Mouse (Mus musculus) limb, embryonic 10.5 days (tissue): Measurements from ENCODE around the gene Rptor. TPM values are rescaled to one million over a fixed set of nuclear protein-coding genes. Genes with fewer than 3 reads are reported as not detected.

Source experiments
- DNase-seq: peaks from one replicate; pipeline ENCODE4 v3.0.0-alpha.2; 2017; ENCODE audit warnings: low spot score
- H3K27ac ChIP-seq: fragments of 300-500 bp; sonication (generic); 2 replicates; pipeline ENCODE4 v1.5.1; 2016; ENCODE audit warnings: mild to moderate bottlenecking
- H3K27me3 ChIP-seq: fragments of 300-500 bp; sonication (generic); 2 replicates; pipeline ENCODE4 v1.6.1; 2016; ENCODE audit warnings: low read depth, mild to moderate bottlenecking; ENCODE audit not compliant: poor library complexity, severe bottlenecking
- H3K36me3 ChIP-seq: fragments of 300-500 bp; sonication (generic); 2 replicates; pipeline ENCODE4 v1.6.1; 2016; ENCODE audit warnings: mild to moderate bottlenecking, moderate library complexity
- H3K4me1 ChIP-seq: fragments of 300-500 bp; sonication (generic); 2 replicates; pipeline ENCODE4 v1.6.1; 2016
- H3K4me3 ChIP-seq: fragments of 300-500 bp; sonication (generic); 2 replicates; pipeline ENCODE4 v1.5.1; 2016; ENCODE audit warnings: mild to moderate bottlenecking, moderate library complexity
- H3K9me3 ChIP-seq: fragments of 300-500 bp; sonication (generic); replicated peaks from 2 replicates; pipeline ENCODE4 v1.6.1; 2016; ENCODE audit warnings: mild to moderate bottlenecking
- WGBS: fragments of 180-500 bp; shearing (Covaris S2); methylation state at CpG from one replicate; pipeline ENCODE4 v1.1.7; 2016; 5-methylcytosine and 5-hydroxymethylcytosine counted together
- polyA plus RNA-seq: library from polyadenylated mRNA; unstranded; fragments of >200 nt; fragmentation: Nextera tagmentation; extraction: Ambion mirVana; gene quantifications from 2 replicates; pipeline ENCODE4 v1.2.1, GENCODE M21; 2016

Rptor gene
- polyA plus RNA-seq, 1 experiment from 2014 or later = 17.9 TPM

DNA sequence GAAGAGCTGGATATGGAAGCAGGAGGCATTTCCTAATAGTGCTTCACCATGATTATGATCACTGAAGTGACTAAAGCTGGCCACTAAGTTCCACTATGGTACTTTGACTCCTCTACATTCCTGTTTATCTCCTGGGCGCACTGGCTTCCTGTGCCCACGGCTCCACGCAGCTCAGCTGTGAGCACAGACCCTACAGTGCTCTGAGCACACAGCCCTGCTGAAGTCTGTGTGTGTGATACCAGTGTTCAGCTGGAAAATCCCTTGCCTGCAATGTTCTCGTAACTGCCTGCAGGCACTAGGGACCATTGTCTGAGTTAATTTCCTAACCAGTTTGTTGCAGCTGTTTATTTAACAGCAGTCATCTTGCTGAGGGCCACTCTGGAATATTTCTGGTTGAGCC lies 223.5 kb downstream of the Rptor start:
- no peaks in the 10 kb centered on the region for H3K27me3 ChIP-seq
- no peak overlapping the region for H3K4me3 ChIP-seq
- H3K9me3 ChIP-seq = no peaks in the 10 kb centered on the region
- WGBS = 94% methylated on average over 4 of the region's 4 CpGs
- no peak overlapping the region for H3K27ac ChIP-seq
- DNase-seq = no peak
- H3K36me3 ChIP-seq = peaks cover 71% of the 10 kb centered on the region
- H3K4me1 ChIP-seq = no peaks in the 10 kb centered on the region

DNA sequence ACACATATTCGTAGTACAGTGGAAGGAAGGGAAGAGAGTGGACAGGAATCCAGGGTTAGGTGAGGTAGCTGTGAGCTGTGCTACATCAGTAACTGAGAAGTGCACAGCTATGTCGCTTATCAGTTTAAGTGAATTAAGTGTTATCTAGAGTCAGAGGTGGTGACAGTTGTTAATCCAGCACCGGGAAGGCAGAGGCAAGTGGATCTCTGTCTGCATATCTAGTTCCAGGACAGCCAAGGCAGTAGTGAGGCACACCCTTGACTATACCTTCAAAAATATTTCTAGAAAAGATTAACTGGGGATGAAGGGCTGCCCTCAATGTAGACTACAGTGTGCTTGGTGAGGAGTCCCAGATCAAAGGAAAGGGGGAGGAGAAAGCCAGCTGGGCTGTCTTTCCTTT lies 226.4 kb downstream of the Rptor start:
- no peaks in the 10 kb centered on the region for H3K9me3 ChIP-seq
- peaks cover 53% of the 10 kb centered on the region for H3K36me3 ChIP-seq
- H3K27ac ChIP-seq = no peak overlapping the region
- H3K4me3 ChIP-seq = no peak overlapping the region
- 93% methylated on average over 3 of the region's 3 CpGs for WGBS
- DNase-seq = no peak
- no peaks in the 10 kb centered on the region for H3K27me3 ChIP-seq
- peaks cover 14% of the 10 kb centered on the region for H3K4me1 ChIP-seq

DNA sequence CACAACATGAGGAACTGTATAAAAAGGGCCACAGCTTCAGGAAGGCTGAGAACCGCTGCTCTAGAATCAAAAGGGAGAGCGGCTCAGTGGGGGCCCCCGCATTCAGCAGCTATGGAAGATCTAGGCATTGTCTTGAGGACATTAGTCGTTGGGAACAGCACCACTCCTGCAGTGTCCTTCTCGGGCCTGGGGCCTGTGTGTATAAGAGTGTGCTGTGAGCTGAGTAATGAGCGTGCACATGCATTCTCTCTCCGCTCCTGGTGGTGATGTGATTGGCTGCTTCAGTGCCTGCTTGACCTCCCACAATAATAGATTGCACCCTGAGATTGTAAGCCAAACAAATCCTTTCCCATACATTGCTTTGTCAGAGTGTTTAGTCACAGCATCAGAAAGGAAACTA lies 229.0 kb downstream of the Rptor start:
- 92% methylated on average over 7 of the region's 7 CpGs for WGBS
- Histone ChIP-seq H3K27me3 (no peaks in the 10 kb centered on the region), H3K27ac (no peak overlapping the region), H3K4me3 (no peak overlapping the region), H3K4me1 (peaks cover 19% of the 10 kb centered on the region), H3K9me3 (no peaks in the 10 kb centered on the region), H3K36me3 (peaks cover 33% of the 10 kb centered on the region)
- DNase-seq = no peak

DNA sequence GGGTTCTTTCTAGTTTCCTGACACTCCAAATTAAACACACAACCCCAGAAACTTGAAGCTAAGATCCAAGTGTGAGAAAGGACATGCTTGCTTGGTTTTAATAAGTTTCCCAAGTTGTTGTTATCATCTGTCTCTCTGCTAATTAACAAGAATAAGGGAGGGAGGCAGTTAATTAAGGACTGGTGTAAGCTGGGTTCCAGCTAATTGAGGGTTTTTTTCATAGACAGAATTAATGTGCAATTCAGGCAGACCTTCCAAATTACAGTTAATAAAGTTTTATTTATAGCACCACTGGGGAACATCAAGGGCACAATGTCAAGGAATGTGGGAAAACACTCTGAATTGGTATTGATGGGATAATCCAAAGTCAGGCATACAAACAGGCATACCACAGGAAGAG lies 230.6 kb downstream of the Rptor start:
- no peak for DNase-seq
- Histone ChIP-seq H3K36me3 (peaks cover 18% of the 10 kb centered on the region), H3K27ac (no peak overlapping the region), H3K27me3 (no peaks in the 10 kb centered on the region), H3K9me3 (no peaks in the 10 kb centered on the region), H3K4me1 (peaks cover 19% of the 10 kb centered on the region), H3K4me3 (no peak overlapping the region)

DNA sequence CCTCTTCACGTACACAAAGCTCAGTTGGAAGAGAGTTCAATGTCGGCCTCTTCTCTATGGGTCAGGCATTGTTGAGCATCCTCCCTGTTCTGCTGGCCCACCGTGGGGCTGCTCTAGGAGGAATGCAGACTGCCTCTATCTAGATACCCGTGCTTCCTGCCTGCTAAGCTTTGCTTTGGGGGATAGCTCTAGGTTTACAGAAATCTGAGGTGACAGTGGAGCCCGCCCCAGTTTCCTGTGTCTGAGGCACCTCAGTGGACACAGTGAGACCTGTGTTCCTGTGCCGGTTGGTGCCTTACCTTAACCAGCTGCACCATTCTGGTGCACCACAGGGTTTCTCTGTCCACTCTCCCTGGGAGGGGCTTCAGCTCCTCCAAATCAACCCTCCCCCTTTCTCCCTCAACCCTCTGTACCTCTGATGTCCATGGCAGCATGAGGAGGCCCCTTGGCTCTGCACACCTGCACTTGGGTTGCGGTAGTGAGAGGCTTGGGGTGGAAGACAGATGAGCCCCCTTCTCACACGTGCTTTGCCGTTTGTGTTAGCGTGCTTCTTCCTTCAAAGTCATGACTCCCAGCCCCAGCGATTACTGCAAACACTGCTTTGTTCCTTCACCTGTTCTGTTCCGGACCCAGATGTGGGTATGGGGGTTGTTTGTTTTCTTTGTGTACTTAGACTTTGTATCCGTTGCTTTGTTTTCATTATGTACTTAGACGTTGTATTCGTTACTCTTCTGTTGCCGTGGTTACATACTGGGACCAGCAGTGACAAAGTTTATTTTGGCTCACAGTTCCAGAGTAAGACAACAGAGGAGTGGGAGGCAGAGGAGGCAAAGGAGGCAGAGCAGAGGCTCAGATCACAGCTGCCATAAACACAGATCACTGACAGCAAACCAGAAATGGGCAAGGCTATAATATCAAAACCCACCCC lies 231.4 kb downstream of the Rptor start:
- DNase-seq = no peak

DNA sequence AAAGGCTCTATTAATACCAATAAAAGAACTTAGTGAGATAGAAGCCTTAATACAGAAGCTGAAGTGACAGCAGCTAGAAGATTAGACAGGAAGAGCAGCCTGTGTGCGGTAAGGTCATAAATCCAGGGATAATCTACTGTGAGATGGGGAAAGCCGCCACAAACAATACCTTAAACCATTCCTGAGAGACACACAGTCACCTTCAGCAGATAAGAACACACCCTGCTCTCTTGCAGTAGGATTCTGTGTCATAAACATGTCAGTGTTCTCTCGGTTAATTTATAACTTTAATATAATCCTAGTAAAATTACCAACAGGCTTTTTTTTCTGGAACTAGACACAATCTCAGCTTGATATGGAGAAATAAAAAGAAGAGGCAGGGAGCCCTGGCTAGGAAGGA lies 233.6 kb downstream of the Rptor start:
- peaks cover 16% of the 10 kb centered on the region for H3K36me3 ChIP-seq
- H3K9me3 ChIP-seq = no peaks in the 10 kb centered on the region
- H3K27ac ChIP-seq = no peak overlapping the region
- no peak overlapping the region for H3K4me3 ChIP-seq
- H3K27me3 ChIP-seq = no peaks in the 10 kb centered on the region
- 79% methylated on average over 3 of the region's 3 CpGs for WGBS
- H3K4me1 ChIP-seq = peaks cover 19% of the 10 kb centered on the region
- no peak for DNase-seq

More for the DNA sequence above, 231.4 kb downstream of the Rptor start:
- peaks cover 19% of the 10 kb centered on the region for H3K4me1 ChIP-seq
- H3K4me3 ChIP-seq = no peak overlapping the region
- peaks cover 10% of the 10 kb centered on the region for H3K36me3 ChIP-seq
- H3K27ac ChIP-seq = 0 out of 2 replicates have a peak overlapping the region, but pooled peaks have one; percentile 26
- H3K9me3 ChIP-seq = no peaks in the 10 kb centered on the region
- WGBS = 88% methylated on average over 16 of the region's 16 CpGs
- no peaks in the 10 kb centered on the region for H3K27me3 ChIP-seq

DNA sequence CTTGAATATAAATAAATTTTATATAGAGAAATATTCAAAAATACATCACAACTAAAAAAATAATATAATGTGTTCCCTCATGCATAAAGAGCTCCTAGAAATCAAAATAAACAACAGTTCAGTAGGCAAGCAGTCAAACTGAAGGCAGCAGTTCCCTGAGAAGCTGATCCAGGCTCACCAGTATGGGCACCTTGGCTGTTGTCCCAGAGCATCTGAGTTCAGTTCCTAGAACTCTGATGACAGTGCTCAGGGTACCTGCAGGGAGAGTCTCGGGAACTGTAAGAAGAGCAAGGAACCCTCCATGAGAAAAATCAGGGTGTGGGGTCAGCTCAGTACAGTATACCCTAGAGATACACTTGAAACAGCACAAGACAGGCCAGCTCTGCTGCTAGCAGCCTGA lies 235.1 kb downstream of the Rptor start:
- no peaks in the 10 kb centered on the region for H3K9me3 ChIP-seq
- H3K4me3 ChIP-seq = no peak overlapping the region
- peaks cover 16% of the 10 kb centered on the region for H3K4me1 ChIP-seq
- DNase-seq = no peak
- no peak overlapping the region for H3K27ac ChIP-seq
- peaks cover 26% of the 10 kb centered on the region for H3K36me3 ChIP-seq
- WGBS = 88% methylated on average over 1 of the region's 1 CpGs
- no peaks in the 10 kb centered on the region for H3K27me3 ChIP-seq

DNA sequence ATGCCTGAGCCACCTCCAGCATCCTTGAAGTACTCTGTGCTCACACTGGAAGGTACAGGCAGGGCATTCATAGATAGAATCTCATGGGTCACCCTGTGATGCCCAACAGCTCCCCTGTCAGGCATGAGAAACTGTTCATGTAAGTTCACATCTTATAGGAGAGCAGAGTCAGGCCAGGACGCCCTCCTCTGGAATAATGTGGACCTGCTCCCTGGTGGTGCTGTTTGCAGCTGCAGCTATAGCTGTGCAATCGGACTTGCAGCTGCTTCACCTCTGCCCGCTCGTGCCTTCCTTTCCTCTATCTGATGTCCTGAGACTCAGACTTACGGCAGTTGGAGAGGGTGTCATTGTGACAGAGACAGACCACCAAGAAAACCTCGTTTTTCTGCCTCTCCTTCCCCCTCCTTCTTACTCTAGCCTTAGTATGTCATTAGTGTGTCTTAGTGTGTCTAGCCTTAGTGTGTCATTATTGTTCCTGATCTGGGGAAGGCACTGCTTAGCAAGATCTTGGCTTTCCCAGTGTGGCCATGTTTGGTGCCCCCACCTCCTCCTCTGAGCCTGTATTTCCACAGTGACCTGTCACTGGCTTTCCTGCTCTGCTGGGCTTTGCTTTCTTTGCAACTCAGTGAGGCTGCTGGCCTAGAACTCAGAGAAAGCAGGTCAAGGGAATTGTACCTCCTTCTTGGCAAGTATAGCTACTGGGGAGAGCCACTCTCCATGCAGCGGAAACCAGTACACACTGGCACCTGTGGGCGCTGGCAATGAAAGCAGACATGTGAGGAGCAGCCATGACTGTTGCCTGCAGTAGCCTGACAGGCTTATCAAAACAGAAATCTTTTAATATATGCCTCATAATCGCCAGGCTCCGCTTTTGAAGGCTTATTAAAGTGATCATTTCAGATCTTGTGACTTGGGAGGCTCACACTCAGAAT lies 237.0 kb downstream of the Rptor start:
- WGBS = 88% methylated on average over 10 of the region's 10 CpGs
- H3K4me3 ChIP-seq = no peak overlapping the region
- no peak for DNase-seq

DNA sequence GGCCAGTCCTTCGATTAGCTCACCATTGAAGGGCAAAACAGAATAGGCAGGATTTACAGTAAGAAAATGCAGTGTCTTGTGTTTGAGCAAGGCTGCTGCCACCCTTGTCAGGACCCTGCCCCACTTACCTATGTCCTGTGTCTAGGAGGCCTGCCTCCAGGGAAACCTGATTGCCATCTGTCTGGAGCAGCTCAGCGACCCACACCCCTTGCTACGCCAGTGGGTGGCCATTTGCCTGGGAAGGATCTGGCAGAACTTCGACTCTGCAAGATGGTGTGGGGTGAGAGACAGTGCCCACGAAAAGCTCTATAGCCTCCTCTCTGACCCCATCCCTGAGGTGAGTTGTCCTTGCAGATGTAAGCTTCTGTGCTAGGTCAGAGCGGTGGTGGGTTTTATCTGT lies 243.9 kb downstream of the Rptor start:
- no peaks in the 10 kb centered on the region for H3K27me3 ChIP-seq
- DNase-seq = no peak
- 90% methylated on average over 6 of the region's 6 CpGs for WGBS
- H3K4me3 ChIP-seq = no peak overlapping the region
- H3K36me3 ChIP-seq = peaks cover 78% of the 10 kb centered on the region
- no peaks in the 10 kb centered on the region for H3K4me1 ChIP-seq
- no peaks in the 10 kb centered on the region for H3K9me3 ChIP-seq
- H3K27ac ChIP-seq = no peak overlapping the region; the same call in 1 of the 2 replicates

More for the DNA sequence above, 237.0 kb downstream of the Rptor start:
- Histone ChIP-seq H3K4me1 (0 out of 2 replicates have a peak, but pooled peaks cover 3% of the 10 kb centered on the region), H3K9me3 (no peaks in the 10 kb centered on the region), H3K27me3 (no peaks in the 10 kb centered on the region), H3K27ac (no peak overlapping the region), H3K36me3 (peaks cover 41% of the 10 kb centered on the region)

DNA sequence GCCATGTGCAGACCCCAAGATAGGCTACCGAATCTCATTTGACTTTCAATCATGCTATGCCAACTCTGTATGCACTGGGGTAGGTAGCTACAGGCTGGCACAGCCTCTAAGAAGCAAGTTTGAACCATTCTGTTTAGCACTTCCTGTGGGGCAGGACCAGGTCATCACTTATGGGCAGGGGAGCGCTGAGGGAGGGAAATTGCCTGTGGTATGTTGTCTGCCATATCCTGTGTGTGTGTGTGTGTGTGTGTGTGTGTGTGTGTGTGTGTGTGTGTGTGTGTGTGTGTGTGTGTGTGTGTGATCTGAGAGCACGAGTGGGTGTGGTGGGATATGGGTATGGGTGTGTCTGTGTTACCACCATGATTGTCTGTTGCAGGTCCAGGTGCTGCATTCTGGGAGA lies 244.4 kb downstream of the Rptor start:
- Histone ChIP-seq H3K27me3 (no peaks in the 10 kb centered on the region), H3K27ac (no peak overlapping the region; the same call in 1 of the 2 replicates), H3K9me3 (no peaks in the 10 kb centered on the region), H3K36me3 (peaks cover 79% of the 10 kb centered on the region), H3K4me1 (no peaks in the 10 kb centered on the region), H3K4me3 (no peak overlapping the region)
- no peak for DNase-seq
- WGBS = 93% methylated on average over 3 of the region's 3 CpGs

DNA sequence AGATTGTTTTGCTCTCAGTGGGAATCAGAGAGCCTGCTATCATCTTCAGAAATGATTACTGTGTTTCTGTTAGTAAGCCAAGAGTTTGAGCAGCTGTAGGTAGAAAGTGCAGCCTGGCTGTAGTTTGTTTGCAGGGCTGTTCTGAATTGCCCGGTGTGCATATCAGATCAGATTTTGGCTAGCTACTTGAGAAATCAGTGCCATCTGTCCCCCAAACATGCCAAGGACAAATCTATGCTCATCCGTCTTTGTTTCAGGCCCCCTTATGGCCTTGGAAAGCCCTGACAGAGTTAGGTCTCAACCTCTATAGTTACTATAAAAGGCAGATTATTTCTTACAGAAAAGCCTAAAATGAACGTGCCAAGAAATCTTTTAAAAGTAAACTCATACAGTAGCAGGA lies 244.9 kb downstream of the Rptor start:
- H3K4me3 ChIP-seq = no peak overlapping the region
- H3K4me1 ChIP-seq = no peaks in the 10 kb centered on the region
- WGBS = 93% methylated on average over 3 of the region's 3 CpGs
- no peaks in the 10 kb centered on the region for H3K9me3 ChIP-seq
- H3K27ac ChIP-seq = no peak overlapping the region
- H3K36me3 ChIP-seq = peaks cover 79% of the 10 kb centered on the region
- no peak for DNase-seq
- H3K27me3 ChIP-seq = no peaks in the 10 kb centered on the region

DNA sequence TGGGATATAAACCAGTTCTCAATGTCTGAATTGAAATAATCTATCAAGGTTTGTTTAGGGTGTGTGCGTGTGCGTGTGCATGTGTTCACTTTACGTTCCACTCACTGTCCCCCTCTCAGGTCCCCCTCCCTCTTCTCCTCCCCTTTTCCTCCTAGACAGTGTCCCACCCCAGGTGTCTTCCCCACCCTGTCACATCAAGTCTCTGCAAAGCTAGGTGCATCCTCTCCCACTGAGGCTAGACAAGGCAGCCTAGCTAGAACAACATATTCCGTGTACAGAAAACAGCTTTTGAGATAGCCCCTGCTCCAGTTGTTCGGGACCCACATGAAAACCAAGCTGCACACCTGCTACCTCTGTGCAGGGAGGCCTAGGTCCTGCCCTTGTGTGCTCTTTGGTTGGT lies 245.5 kb downstream of the Rptor start:
- peaks cover 82% of the 10 kb centered on the region for H3K36me3 ChIP-seq
- H3K4me1 ChIP-seq = no peaks in the 10 kb centered on the region
- no peak overlapping the region for H3K27ac ChIP-seq
- DNase-seq = no peak
- no peak overlapping the region for H3K4me3 ChIP-seq
- 96% methylated on average over 5 of the region's 5 CpGs for WGBS
- H3K27me3 ChIP-seq = no peaks in the 10 kb centered on the region
- H3K9me3 ChIP-seq = no peaks in the 10 kb centered on the region

DNA sequence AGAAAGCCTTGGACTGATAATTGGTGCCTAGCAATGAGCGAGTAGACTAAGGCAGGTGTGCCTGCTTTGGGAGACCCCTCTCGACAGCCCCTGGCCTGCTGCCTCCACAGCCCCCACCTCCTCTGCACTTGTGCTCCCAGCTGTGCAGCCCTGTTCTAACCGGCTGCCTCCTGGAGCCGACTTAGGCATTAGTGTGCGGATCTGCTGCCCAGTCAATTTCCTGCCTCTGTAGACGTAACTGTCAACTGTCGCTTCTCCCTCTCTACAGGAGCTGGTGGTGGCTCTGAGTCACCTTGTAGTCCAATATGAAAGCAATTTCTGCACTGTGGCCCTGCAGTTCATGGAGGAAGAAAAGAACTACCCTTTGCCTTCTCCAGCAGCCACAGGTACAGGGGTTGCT lies 253.3 kb downstream of the Rptor start:
- H3K4me3 ChIP-seq = no peak overlapping the region
- no peak overlapping the region for H3K27ac ChIP-seq
- no peaks in the 10 kb centered on the region for H3K9me3 ChIP-seq
- H3K27me3 ChIP-seq = no peaks in the 10 kb centered on the region
- H3K4me1 ChIP-seq = 0 out of 2 replicates have a peak, but pooled peaks cover 5% of the 10 kb centered on the region
- 87% methylated on average over 7 of the region's 7 CpGs for WGBS
- no peak for DNase-seq
- peaks cover 87% of the 10 kb centered on the region for H3K36me3 ChIP-seq
